Mouse (Mus musculus): ENCODE data around the gene S100a8. TPM values are rescaled to one million over a fixed set of nuclear protein-coding genes. Genes with fewer than 3 reads are reported as not detected.

Gene S100a8
- polyA plus RNA-seq (2016; fragmentation: Nextera tagmentation; extraction: Ambion mirVana), result 209 and 244 TPM in 2 replicates

DNA sequence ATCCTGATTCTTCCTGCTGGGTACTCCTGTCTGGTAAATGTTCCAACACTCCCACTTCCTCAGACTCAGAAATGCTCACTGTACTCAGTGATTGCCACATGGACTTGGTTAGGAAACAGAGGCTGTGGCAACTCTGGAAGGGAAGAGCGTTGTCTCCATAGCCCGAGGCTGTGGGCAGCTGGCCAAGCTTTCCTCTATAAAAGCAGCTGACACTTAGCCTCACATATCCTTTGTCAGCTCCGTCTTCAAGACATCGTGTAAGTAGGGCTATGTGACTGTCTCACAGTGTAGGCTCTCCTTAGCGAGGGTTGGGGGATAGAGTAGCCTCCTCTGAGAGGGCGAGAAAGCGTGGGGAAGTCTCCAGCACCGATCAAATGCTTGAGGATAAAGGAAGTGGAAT, at the start of gene S100a8:
S100a8 (plus strand) TSS at position 133 of the 400 bp plus-strand sequence.
- Histone ChIP-seq H3K9me3 (replicated peaks) (no peaks in the 10 kb centered on the region), H3K4me2 (no peak within 1 kb of the TSS), H3K9ac (no peak within 1 kb of the TSS), H3K4me3 (no peak within 1 kb of the TSS), H3K36me3 (no peaks in the 10 kb centered on the region), H3K4me1 (no peaks in the 10 kb centered on the region), H3K27me3 (replicated peaks) (no peaks in the 10 kb centered on the region; the same call in 1 of the 2 replicates), H3K27ac (no peak within 1 kb of the TSS)
- 55% methylated on average over 8 of the region's 8 CpGs for WGBS (ENCODE audit: insufficient replicate concordance)
- no peak for ATAC-seq

DNA sequence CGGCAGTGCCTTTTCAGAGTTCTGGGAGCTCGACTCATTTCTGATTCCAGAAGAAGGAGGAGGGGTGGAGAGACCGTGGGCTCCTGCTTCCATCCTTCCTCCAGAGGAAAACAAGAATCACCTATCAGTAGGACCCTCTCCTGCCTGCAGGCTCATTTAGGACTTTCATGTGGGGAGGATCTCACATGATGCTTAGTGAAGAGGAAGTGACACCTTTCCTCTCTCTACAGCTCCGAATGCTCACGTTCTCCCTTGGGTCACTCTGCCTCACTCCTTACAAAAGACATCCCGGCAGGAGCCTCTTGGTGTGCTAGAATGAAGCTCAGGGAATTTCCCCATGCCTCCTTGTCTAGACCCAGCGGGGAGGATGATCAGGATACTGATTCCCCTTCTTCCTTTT, 47.2 kb upstream of the S100a8 start:
- no peak overlapping the region for H3K4me2 ChIP-seq
- H3K9me3 ChIP-seq (replicated peaks), result no peaks in the 10 kb centered on the region
- 28% methylated on average over 7 of the region's 7 CpGs for WGBS (ENCODE audit: insufficient replicate concordance)
- H3K36me3 ChIP-seq, result no peaks in the 10 kb centered on the region
- peaks cover 4% of the 10 kb centered on the region; the same call in 1 of the 2 replicates for H3K27me3 ChIP-seq (replicated peaks)
- H3K9ac ChIP-seq, result no peak overlapping the region
- H3K4me1 ChIP-seq, result no peaks in the 10 kb centered on the region
- H3K4me3 ChIP-seq, result no peak overlapping the region
- no peak for ATAC-seq
- no peak overlapping the region for H3K27ac ChIP-seq

DNA sequence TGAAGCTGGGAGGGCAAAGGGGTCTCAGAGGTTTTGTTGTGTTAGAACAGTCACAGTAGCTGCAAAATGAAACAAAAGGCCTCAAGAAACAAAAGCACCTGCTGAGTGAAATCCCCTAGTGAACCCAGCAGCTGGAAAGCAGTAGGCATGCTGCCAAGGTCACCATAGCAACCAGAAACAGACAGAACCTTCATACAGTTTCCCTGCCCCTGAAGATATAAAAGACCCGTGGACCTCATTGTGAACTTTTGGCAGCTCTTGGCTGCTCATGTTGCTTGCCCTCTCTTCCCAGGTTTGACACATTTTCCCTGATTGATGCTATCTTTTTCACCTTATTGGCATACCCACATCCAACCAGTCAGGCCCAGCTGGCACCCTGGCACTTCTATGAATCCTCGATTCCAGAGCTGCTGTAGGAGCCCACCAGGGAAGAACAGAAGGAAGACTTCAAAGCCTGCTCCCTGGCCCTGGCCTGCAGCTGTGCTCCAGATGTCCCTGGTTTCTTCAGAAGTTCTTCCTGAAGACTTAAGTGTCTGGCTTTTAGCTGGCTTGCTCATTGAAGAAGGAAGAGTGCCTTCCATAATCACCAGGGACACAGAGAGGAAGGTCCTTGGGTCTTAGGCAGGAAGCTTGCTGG, 45.2 kb upstream of the S100a8 start:
- ATAC-seq, result no peak
- no peak overlapping the region for H3K9ac ChIP-seq
- no peak overlapping the region for H3K4me2 ChIP-seq
- 49% methylated on average over 2 of the region's 2 CpGs for WGBS (ENCODE audit: insufficient replicate concordance)
- H3K4me3 ChIP-seq, result no peak overlapping the region
- no peaks in the 10 kb centered on the region for H3K4me1 ChIP-seq
- no peaks in the 10 kb centered on the region for H3K36me3 ChIP-seq
- no peaks in the 10 kb centered on the region for H3K9me3 ChIP-seq (replicated peaks)
- no peak overlapping the region for H3K27ac ChIP-seq
- peaks cover 4% of the 10 kb centered on the region; the same call in 1 of the 2 replicates for H3K27me3 ChIP-seq (replicated peaks)

DNA sequence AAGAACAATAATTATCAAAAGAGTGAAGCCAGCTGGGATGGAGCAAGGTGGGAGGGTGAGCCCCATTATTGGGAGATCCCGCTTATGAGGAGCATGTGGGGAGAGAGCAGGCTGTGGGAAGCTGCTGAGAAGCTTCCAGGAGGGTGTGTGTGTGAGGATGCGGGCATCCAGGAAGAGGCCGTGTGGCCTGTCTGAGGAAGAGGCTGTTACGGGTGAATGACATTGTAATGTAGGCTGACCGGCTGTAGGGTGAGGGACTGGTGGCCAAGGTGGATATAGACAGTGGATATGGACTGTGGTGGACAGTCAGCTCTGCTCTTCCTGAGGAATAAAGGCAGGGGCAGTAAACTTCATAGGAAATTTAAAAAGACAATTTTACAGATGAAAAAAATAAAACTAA, 43.3 kb upstream of the S100a8 start:
- Histone ChIP-seq H3K4me2 (no peak overlapping the region), H3K27ac (no peak overlapping the region), H3K36me3 (no peaks in the 10 kb centered on the region), H3K9ac (no peak overlapping the region), H3K4me3 (no peak overlapping the region), H3K4me1 (no peaks in the 10 kb centered on the region), H3K27me3 (replicated peaks) (peaks cover 4% of the 10 kb centered on the region; the same call in 1 of the 2 replicates), H3K9me3 (replicated peaks) (no peaks in the 10 kb centered on the region)
- WGBS (ENCODE audit: insufficient replicate concordance), result 61% methylated on average over 5 of the region's 5 CpGs
- ATAC-seq, result no peak

DNA sequence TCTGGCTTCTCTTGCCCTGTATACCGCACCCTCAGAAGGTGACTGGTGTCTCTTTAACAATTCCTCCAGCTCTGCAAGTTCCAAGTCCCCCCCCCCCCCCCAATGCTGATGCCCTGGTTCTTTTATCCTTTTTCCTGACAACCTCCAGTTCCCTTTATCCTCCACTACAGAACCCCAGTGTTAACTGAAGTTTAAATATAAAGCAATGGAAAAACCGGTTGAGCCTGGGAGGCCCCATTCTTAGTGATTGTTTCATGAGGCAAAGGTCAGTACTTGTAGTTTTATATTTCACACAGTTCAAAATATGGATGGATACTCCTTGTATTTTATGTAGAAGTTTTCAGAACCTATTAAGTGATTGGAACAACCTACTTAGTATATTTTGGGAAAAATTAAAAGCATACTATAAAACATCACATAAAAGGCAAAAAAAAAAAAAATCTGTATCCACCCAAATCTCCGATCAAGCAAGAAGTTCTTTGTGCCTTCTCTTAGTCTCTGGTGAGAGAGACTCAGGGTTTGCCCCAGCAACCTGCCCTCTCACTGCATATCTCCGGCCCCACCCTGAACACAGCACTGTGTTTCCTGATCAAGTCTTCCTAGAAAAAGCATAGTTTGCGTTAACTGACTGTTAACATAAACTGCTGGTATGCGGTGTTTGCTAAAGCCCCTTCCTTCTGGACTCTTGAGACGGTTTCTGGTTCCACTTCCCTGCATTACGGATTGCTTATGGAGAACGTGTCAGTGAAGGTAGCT, 42.3 kb upstream of the S100a8 start:
- WGBS (ENCODE audit: insufficient replicate concordance), result 61% methylated on average over 9 of the region's 9 CpGs
- no peak for ATAC-seq

DNA sequence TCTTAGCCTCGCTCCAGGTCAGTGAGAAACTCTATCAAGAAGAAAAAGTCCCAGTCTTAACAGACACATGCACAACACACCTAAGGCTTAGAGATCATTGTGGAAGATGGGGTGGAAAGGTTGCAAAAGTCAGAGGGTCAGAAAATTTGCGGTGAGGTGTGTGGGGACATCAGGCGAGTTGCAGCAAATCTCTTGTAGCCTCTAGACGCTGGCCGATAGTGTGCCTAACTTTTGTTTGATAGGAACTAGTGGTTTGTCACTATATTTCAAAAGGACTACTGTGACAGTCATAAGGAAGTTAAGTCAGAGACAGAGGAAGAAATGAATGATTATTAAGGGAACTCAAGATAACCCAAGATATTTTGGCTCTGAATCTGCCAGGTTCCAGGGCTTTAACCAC, 41.4 kb upstream of the S100a8 start:
- no peaks in the 10 kb centered on the region for H3K27me3 ChIP-seq (replicated peaks)
- no peak overlapping the region for H3K4me2 ChIP-seq
- no peak overlapping the region for H3K9ac ChIP-seq
- H3K4me3 ChIP-seq, result no peak overlapping the region
- no peaks in the 10 kb centered on the region for H3K9me3 ChIP-seq (replicated peaks)
- no peak overlapping the region for H3K27ac ChIP-seq
- H3K4me1 ChIP-seq, result no peaks in the 10 kb centered on the region
- no peak for ATAC-seq
- H3K36me3 ChIP-seq, result no peaks in the 10 kb centered on the region
- 76% methylated on average over 5 of the region's 5 CpGs for WGBS (ENCODE audit: insufficient replicate concordance)

More for the DNA sequence above, 42.3 kb upstream of the S100a8 start:
- Histone ChIP-seq H3K27me3 (replicated peaks) (no peaks in the 10 kb centered on the region), H3K27ac (no peak overlapping the region), H3K4me1 (no peaks in the 10 kb centered on the region), H3K9ac (no peak overlapping the region), H3K4me2 (no peak overlapping the region), H3K9me3 (replicated peaks) (no peaks in the 10 kb centered on the region), H3K36me3 (no peaks in the 10 kb centered on the region), H3K4me3 (no peak overlapping the region)

DNA sequence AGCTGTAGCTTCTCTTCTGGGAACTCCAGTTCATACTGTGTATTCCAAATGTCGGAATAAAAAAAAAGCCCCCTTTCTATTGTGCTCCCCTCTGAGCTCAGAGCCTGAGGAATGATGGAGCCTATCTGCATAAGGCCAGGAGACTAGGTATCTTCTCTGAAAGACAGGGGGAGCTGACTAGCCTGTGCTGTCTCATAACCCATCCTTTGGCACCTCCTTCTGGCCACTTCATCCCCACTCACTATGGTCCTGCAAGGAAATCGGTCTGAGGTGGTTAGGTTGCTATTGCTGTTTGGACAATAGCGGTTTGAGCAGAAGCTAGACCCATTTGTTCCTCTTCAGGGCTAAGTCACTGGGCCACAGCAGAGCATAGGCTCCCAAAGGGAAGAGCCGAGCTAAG, 41.0 kb upstream of the S100a8 start:
- Histone ChIP-seq H3K9me3 (replicated peaks) (no peaks in the 10 kb centered on the region), H3K27ac (no peak overlapping the region), H3K27me3 (replicated peaks) (no peaks in the 10 kb centered on the region), H3K4me2 (no peak overlapping the region), H3K4me3 (no peak overlapping the region), H3K4me1 (no peaks in the 10 kb centered on the region), H3K36me3 (no peaks in the 10 kb centered on the region), H3K9ac (no peak overlapping the region)
- ATAC-seq, result no peak
- WGBS (ENCODE audit: insufficient replicate concordance), result 42% methylated on average over 4 of the region's 4 CpGs

DNA sequence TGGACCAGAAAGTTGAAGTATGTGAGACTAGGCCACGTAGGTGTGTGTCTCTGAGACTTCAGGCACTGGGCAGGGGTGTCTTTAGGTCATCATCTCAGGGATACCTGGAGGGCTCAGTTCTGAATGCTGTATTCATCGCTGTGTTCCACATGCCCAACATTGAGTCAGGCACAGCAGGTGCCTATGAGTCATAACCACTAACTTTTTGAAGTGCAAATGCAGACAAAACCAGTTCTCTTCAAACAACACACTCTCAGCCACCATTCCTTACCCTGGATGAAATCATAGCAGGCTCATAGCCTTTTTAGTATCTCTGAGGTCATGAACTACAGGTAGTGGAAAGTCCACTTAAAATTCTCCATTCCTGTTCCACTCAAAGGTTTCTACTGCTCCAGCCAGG, 39.5 kb upstream of the S100a8 start:
- ATAC-seq, result no peak
- Histone ChIP-seq H3K27ac (no peak overlapping the region), H3K36me3 (no peaks in the 10 kb centered on the region), H3K27me3 (replicated peaks) (no peaks in the 10 kb centered on the region), H3K4me2 (no peak overlapping the region), H3K4me1 (no peaks in the 10 kb centered on the region), H3K4me3 (no peak overlapping the region), H3K9ac (no peak overlapping the region), H3K9me3 (replicated peaks) (no peaks in the 10 kb centered on the region)
- WGBS (ENCODE audit: insufficient replicate concordance), result 59% methylated on average over 2 of the region's 2 CpGs

DNA sequence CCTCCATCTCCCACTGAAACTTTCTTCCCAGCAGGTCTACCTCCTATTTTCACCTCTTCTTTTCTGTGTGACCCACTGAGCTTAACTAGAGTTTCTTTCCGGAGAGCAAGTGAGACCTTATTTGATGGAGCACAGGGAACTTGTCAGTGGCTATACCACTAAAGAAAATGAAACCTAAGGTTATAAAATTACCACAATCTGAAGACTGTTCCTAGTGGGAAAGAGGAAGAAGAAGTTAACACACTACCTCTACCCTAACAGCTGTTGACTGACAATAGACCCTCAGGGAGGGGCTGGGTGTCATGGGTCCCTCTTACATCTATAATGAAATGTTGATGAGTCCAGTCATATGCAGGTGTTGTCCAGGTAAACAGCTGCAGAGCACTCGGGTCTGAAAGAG, 36.8 kb upstream of the S100a8 start:
- Histone ChIP-seq H3K4me3 (no peak overlapping the region), H3K27me3 (replicated peaks) (no peaks in the 10 kb centered on the region), H3K27ac (no peak overlapping the region), H3K36me3 (no peaks in the 10 kb centered on the region), H3K9me3 (replicated peaks) (no peaks in the 10 kb centered on the region), H3K9ac (no peak overlapping the region), H3K4me1 (no peaks in the 10 kb centered on the region), H3K4me2 (no peak overlapping the region)
- ATAC-seq, result no peak
- 50% methylated on average over 2 of the region's 2 CpGs for WGBS (ENCODE audit: insufficient replicate concordance)

DNA sequence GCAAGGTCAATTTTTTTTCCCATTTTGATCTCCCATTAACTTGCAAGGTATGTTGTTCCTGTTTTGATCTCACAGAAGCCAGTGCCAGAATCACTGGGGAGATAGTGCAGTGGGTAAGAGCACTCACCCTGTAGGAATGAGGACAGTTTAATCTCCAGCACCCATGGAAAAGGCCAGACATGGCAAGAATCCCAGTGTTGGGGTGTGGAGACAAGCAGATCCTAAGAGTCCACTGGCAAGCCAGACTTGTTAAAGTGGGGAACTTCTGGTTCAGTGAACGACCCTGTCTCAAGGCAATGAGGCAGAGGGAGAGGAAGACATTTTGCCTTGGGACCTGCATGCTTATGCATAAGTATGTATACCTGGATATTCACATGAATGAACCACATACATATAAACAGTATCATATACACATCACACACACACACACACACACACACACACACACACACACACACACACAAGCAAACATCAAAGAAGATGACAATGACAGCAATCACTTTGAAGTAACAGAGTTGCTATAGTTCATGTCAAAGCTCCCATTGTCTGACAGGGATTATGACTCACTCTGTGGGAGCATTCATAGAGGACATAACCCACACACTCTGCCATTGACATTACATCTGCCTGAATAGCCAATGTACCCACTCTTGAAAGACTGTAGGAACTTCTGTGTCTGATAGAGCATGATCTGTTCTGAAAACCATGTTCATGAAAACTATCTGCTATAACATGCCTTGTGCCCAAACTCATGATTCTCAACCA, 30.1 kb upstream of the S100a8 start:
- H3K9ac ChIP-seq, result no peak overlapping the region
- 50% methylated on average over 1 of the region's 1 CpGs for WGBS (ENCODE audit: insufficient replicate concordance)
- no peak overlapping the region for H3K27ac ChIP-seq
- H3K36me3 ChIP-seq, result no peaks in the 10 kb centered on the region
- H3K27me3 ChIP-seq (replicated peaks), result no peaks in the 10 kb centered on the region
- no peaks in the 10 kb centered on the region for H3K4me1 ChIP-seq
- ATAC-seq, result no peak
- H3K4me2 ChIP-seq, result no peak overlapping the region
- no peaks in the 10 kb centered on the region for H3K9me3 ChIP-seq (replicated peaks)
- H3K4me3 ChIP-seq, result no peak overlapping the region

DNA sequence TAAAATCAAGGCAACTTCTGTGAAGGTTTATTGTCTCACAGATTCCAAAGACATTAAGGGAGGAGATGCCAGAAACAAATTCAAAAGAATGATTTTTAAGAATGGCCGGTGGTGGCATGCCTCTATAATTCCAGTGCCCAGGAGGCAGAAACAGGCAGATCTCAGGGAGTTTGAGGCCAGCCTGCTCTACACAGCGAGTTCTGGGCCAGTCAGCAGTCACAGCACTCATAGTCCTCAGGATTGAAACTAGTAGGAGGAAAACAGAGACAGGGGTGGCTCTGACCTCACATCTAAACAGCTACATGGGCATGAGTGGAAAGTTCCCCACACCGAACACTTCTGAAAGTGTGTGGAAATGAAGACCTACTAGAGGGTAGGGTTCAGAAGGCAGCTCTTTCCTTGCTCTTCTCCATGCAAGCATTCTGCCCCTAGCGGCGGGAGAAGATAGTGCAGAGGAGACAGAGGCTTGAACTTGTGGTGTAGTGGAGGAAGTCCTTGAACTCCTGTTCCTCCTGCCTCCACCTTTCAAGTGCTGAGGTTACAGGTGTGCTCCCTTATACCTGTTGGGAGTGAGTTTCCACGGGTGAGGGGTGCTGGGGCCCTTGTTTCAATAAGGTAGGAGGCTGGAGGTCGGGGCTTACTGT, 29.1 kb upstream of the S100a8 start:
- Histone ChIP-seq H3K36me3 (no peaks in the 10 kb centered on the region), H3K9ac (no peak overlapping the region), H3K4me2 (no peak overlapping the region), H3K9me3 (replicated peaks) (no peaks in the 10 kb centered on the region), H3K4me3 (no peak overlapping the region), H3K4me1 (no peaks in the 10 kb centered on the region), H3K27ac (no peak overlapping the region), H3K27me3 (replicated peaks) (no peaks in the 10 kb centered on the region)
- 32% methylated on average over 7 of the region's 7 CpGs for WGBS (ENCODE audit: insufficient replicate concordance)
- no peak for ATAC-seq

DNA sequence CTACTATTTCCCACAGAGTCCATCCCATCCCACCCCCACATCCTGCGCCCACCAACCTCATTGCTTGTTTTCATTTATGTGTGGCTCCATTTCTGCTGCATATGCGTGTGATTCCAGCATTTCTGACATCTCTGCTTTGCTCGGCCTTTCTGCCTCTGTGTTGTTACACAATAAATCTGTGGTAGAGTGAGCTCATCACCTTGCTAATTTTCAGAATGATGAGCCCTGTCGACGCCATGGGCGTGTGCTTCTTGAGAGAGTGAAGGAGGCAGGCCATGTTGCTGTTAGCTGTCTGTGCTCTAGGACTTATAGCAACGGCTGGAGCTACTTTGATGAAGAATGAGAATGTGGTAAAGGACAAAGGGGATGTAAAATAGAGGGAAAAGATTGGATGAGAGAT, 27.8 kb upstream of the S100a8 start:
- no peaks in the 10 kb centered on the region for H3K4me1 ChIP-seq
- H3K36me3 ChIP-seq, result no peaks in the 10 kb centered on the region
- H3K4me2 ChIP-seq, result no peak overlapping the region
- no peak for ATAC-seq
- no peak overlapping the region for H3K9ac ChIP-seq
- H3K4me3 ChIP-seq, result no peak overlapping the region
- H3K9me3 ChIP-seq (replicated peaks), result no peaks in the 10 kb centered on the region
- 54% methylated on average over 7 of the region's 7 CpGs for WGBS (ENCODE audit: insufficient replicate concordance)
- no peak overlapping the region for H3K27ac ChIP-seq
- H3K27me3 ChIP-seq (replicated peaks), result no peaks in the 10 kb centered on the region
